Mouse (Mus musculus) liver, embryonic 16.5 days (tissue): ENCODE data around the gene Ccnq. TPM values are rescaled to one million over a fixed set of nuclear protein-coding genes. Genes with fewer than 3 reads are reported as not detected.

ENCODE experiments used
- ATAC-seq: fragments of 200-750 bp; cut with Nextera tagmentation; 2 replicates; pipeline ENCODE4 v1.8.0; 2017; ENCODE audit warnings: low read depth, mild to moderate bottlenecking, moderate number of reproducible peaks, moderate library complexity
- H3K27ac ChIP-seq: fragments of 300-500 bp; sonication (generic); 2 replicates; pipeline ENCODE4 v1.5.1; 2014; ENCODE audit warnings: mild to moderate bottlenecking, low read length
- H3K27me3 ChIP-seq: fragments of 300-500 bp; sonication (generic); 2 replicates; pipeline ENCODE4 v1.6.1; 2014; ENCODE audit warnings: low read depth, low read length, mixed read lengths; ENCODE audit not compliant: control insufficient read depth, insufficient read depth
- H3K36me3 ChIP-seq: fragments of 300-500 bp; sonication (generic); 2 replicates; pipeline ENCODE4 v1.6.1; 2014; ENCODE audit warnings: mild to moderate bottlenecking; ENCODE audit not compliant: control insufficient read depth, insufficient read depth
- H3K4me1 ChIP-seq: fragments of 300-500 bp; sonication (generic); 2 replicates; pipeline ENCODE4 v1.6.1; 2014; ENCODE audit warnings: low read depth, low read length, mixed read lengths; ENCODE audit not compliant: control insufficient read depth
- H3K4me2 ChIP-seq: fragments of 300-500 bp; sonication (generic); 2 replicates; pipeline ENCODE4 v1.6.1; 2014; ENCODE audit warnings: low read depth, low read length, mixed read lengths
- H3K4me3 ChIP-seq: fragments of 300-500 bp; sonication (generic); 2 replicates; pipeline ENCODE4 v1.5.1; 2014; ENCODE audit warnings: low read depth, mild to moderate bottlenecking, low read length
- H3K9ac ChIP-seq: fragments of 300-500 bp; sonication (generic); 2 replicates; pipeline ENCODE4 v1.6.1; 2014; ENCODE audit warnings: low read depth, low read length
- H3K9me3 ChIP-seq: fragments of 300-500 bp; sonication (generic); replicated peaks from 2 replicates; pipeline ENCODE4 v1.6.1; 2016; ENCODE audit warnings: low read length; ENCODE audit not compliant: control insufficient read depth
- WGBS: fragments of 180-500 bp; shearing (Covaris S2); extraction: QIAGEN DNeasy Blood & Tissue Kit; methylation state at CpG from one replicate; pipeline ENCODE4 v1.1.7; 2014; ENCODE audit not compliant: insufficient replicate concordance; 5-methylcytosine and 5-hydroxymethylcytosine counted together
- polyA plus RNA-seq: library from polyadenylated mRNA; unstranded; fragments of >200 nt; fragmentation: Nextera tagmentation; extraction: Ambion mirVana; gene quantifications from 2 replicates; pipeline ENCODE4 v1.2.1, GENCODE M21; 2015

Ccnq gene
- polyA plus RNA-seq, 1 experiment from 2014 or later, result 13.1 TPM

DNA sequence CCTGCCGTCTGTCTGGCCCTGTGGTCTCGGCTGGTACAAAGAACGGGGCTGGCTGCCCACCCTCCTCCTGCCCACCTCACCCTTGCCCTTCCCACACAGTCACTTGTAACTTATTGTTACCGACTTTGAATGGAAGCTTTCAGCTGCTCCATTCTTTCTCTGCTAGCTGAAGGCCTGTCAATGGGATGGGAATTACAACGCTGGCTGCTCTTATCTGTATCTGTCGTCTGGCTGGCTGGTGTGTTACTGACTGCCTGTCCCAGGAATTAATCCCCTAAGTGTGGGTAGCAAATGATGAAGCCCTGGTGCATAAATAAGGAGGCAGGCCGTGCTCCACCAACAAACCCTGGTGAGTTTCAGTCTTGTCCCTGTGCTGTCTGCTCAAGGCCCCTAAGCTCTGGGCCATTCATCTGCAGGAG lies 34.5 kb upstream of the Ccnq start:
- ATAC-seq, result no peak
- Histone ChIP-seq H3K9me3 (no peaks in the 10 kb centered on the region), H3K36me3 (no peaks in the 10 kb centered on the region), H3K4me2 (no peak overlapping the region), H3K27ac (no peak overlapping the region), H3K9ac (no peak overlapping the region), H3K27me3 (no peaks in the 10 kb centered on the region), H3K4me1 (no peaks in the 10 kb centered on the region), H3K4me3 (no peak overlapping the region)
- WGBS, result 37% methylated on average over 7 of the region's 7 CpGs

DNA sequence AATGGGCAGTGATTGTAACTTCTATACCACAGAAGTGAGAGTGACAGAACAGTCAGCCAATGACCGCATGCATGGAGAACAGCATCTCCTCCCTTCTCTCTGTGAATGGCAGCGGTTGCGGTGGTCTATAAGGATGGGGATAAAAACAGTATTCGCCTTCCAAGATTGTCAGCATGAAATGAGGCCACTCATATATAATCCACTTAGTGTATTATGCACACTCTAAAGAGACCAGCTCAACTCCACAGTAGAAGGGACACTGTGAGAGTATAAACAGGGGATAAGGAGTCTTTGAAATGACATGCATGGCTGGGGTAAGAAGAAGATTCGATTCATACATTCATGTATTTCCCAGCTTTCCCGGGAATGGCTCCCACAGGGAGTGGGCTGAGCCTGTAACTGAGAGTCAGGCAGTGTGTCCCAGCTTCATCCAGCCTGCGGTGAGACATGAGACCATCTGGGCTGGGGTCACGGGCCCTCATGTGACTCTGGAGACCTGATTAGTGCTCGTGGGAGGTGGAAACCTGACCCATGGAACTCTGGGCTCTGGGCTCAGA lies 31.3 kb upstream of the Ccnq start:
- Histone ChIP-seq H3K27me3 (no peaks in the 10 kb centered on the region), H3K4me2 (no peak overlapping the region), H3K36me3 (no peaks in the 10 kb centered on the region), H3K27ac (no peak overlapping the region), H3K9ac (no peak overlapping the region), H3K9me3 (no peaks in the 10 kb centered on the region), H3K4me1 (no peaks in the 10 kb centered on the region), H3K4me3 (no peak overlapping the region)
- ATAC-seq, result no peak
- 65% methylated on average over 9 of the region's 9 CpGs for WGBS

DNA sequence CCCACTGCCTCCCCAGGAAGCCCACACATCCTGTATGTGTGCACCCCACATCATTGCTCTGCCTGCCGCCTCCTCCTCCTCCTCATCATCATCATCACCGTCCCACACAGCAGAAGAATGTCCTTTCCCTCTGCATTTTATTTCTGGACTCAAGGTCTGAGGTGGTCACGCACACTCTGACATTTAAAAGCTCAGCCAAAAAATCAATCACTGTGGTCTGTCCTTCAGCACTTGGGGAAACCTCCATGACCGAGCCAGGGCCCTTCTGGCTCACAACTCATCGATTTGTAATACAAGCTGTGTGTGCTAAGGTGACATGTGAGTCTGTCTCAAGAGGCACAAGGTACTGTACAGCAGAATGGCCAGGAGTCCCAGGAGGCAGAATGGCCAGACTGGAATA lies 30.8 kb upstream of the Ccnq start:
- Histone ChIP-seq H3K4me1 (no peaks in the 10 kb centered on the region), H3K36me3 (no peaks in the 10 kb centered on the region), H3K27me3 (no peaks in the 10 kb centered on the region), H3K4me3 (no peak overlapping the region), H3K9me3 (no peaks in the 10 kb centered on the region), H3K9ac (no peak overlapping the region), H3K4me2 (no peak overlapping the region), H3K27ac (no peak overlapping the region)
- WGBS, result 59% methylated on average over 5 of the region's 5 CpGs
- ATAC-seq, result no peak

DNA sequence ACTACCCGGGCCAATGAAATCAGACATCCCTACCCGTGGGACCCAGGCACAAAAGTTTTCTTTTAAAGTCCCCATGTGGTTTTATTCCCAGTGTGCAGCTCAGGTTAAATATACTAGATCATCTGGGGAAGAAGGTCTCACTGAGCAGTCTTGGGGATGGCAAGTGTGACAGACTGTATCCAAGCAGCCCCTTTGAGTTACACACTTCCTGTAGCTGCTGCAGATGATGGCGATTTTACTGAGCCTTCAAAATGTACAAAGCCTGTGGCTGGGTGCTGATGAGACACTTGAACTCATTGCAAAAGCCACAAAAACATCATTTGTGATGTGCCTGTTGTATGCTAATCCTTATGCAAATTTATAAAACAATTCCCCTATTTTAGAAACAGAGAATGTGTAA lies 29.0 kb upstream of the Ccnq start:
- Histone ChIP-seq H3K4me3 (no peak overlapping the region), H3K27me3 (no peaks in the 10 kb centered on the region), H3K4me2 (no peak overlapping the region), H3K27ac (no peak overlapping the region), H3K9me3 (no peaks in the 10 kb centered on the region), H3K36me3 (no peaks in the 10 kb centered on the region), H3K4me1 (no peaks in the 10 kb centered on the region), H3K9ac (no peak overlapping the region)
- 48% methylated on average over 3 of the region's 3 CpGs for WGBS
- ATAC-seq, result no peak

DNA sequence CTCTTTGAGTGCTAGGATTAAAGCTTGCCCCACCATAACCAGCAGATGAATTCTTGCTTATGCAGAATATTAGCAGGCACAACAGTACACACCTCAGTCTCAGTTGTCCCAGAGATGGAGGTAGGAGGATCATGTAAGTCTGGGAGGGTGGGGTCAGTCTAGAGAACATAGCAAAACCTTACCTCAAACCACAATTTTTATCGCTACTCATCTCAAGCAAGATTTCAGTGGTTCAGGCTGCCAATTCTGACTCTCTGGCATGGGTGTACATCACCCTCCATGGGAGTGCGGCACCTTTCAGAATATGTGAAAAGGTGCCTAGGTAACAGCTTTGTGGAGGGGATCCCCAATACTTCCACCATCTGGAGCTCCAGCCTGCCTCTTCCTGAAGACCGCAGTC lies 28.5 kb upstream of the Ccnq start:
- 72% methylated on average over 3 of the region's 3 CpGs for WGBS
- Histone ChIP-seq H3K9me3 (no peaks in the 10 kb centered on the region), H3K4me3 (no peak overlapping the region), H3K9ac (no peak overlapping the region), H3K4me1 (no peaks in the 10 kb centered on the region), H3K4me2 (no peak overlapping the region), H3K27me3 (no peaks in the 10 kb centered on the region), H3K27ac (no peak overlapping the region), H3K36me3 (no peaks in the 10 kb centered on the region)
- ATAC-seq, result no peak

DNA sequence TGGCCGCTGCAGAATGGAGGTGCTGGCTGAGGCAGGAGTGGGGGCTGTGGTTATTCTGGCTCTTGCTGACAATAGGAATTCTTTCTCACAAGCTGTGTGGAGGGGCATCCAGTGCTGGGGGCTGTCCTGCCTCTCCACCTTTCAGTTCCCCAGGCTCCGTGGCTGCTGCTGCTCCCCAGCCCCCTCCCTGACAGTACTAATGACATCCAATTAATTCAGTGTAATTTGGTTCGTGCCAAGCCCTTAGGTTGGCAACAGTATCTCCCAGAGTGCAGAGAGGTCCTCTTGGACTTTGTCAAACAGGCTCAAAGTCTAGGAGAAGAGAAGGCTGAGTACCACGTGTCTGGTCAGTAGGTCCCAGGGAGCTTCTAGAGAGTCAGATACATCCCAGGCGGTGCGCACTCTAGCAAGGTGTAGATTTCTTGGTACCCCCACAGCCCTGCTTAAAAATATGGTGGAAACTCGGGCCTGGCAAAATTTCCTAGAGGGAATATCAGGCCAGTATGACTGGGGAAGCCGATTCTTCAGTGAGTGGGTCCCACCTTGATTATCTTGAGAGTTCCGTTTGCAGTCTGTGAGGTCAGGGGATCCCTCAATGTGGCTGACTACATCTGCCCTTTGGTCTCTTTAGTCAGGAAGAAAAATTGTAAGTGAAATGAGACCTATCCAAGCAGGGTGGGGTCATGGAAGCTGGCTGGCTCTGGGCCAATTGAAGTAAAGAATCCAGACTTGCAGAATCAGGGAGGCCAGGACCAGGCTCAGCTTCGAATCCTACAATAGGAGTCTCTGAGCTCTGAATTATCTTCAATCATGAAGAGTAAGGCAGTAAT lies 26.5 kb upstream of the Ccnq start:
- Histone ChIP-seq H3K9ac (no peak overlapping the region), H3K27me3 (no peaks in the 10 kb centered on the region), H3K27ac (no peak overlapping the region), H3K9me3 (no peaks in the 10 kb centered on the region), H3K4me1 (no peaks in the 10 kb centered on the region), H3K4me2 (no peak overlapping the region), H3K36me3 (no peaks in the 10 kb centered on the region), H3K4me3 (no peak overlapping the region)
- no peak for ATAC-seq
- 57% methylated on average over 10 of the region's 10 CpGs for WGBS

DNA sequence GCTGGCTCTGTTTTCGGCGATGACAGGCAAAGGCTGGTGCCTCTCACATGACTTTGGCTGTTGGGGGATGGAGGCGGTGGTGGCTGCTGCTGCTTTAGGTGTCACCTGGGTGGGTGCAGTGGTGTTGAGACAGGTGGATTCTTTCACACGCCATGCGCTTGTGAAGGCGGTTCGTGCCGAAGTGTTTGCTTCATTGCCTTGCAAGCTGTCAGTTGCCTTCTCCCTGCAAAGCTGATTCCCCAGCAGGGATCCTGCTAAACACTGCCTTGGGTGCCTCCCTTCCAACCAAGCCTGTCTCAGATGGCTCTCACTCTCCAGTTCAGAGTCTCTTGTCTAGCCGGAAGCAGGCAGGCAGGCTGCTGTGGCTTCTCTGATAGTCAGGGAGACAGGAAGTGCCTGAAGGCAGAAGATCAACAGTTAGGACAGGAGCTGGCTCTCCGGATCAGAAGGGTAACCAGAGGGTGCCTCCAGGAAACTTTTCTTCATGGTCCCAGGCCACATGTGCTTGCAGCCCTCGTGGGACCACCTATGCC lies 20.3 kb upstream of the Ccnq start:
- WGBS, result 11% methylated on average over 11 of the region's 11 CpGs
- H3K4me3 ChIP-seq, result no peak overlapping the region
- no peak overlapping the region for H3K27ac ChIP-seq
- 0 out of 2 replicates have a peak overlapping the region, but pooled peaks have one; percentile 6 for H3K4me2 ChIP-seq
- no peaks in the 10 kb centered on the region for H3K9me3 ChIP-seq
- H3K27me3 ChIP-seq, result no peaks in the 10 kb centered on the region
- H3K4me1 ChIP-seq, result peaks cover 4% of the 10 kb centered on the region; the same call in 1 of the 2 replicates
- H3K36me3 ChIP-seq, result no peaks in the 10 kb centered on the region
- peak; percentile 76 for ATAC-seq
- no peak overlapping the region for H3K9ac ChIP-seq

DNA sequence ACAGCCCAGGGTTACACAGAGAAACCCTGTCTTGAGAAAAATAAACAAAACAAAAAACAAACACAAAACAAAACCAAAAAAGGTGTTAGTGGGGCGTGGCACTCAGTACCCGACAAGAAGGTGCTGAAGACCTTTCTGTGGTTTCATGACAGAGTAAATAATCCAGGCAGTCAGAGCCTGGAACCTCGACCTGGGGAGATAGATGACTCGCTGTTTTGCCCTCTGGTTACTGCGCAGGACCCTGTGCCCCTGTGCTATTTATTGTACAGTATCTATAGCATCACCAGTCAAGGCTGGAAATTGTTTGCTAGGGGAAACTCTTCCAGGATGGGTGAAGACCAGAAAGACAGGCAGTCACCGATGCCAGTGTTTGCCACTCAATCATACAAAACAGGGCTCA lies 18.9 kb upstream of the Ccnq start:
- Histone ChIP-seq H3K27me3 (no peaks in the 10 kb centered on the region), H3K36me3 (no peaks in the 10 kb centered on the region), H3K27ac (no peak overlapping the region), H3K4me2 (no peak overlapping the region), H3K9ac (no peak overlapping the region), H3K4me1 (peaks cover 4% of the 10 kb centered on the region; the same call in 1 of the 2 replicates), H3K9me3 (no peaks in the 10 kb centered on the region), H3K4me3 (no peak overlapping the region)
- no peak for ATAC-seq
- WGBS, result 22% methylated on average over 6 of the region's 6 CpGs

DNA sequence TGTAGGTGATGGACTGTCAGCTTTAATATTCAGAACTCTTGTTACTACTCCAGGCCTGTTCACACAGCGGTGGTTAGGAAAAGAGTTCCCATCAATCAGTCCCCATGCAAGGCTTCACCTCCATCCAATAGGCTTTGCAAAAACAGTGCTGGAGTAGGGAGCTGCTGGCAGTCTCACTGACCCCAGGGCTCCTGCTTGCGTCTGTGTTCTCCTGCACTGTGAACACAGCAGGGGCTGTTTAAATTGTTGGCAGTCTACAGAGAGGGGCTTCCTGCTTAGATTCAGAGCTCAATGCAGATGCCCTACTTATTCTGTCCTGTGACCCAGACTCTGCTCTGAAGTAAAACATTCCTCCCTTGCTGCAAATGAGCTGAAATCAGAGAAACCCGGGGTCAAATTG lies 17.2 kb upstream of the Ccnq start:
- Histone ChIP-seq H3K27ac (no peak overlapping the region), H3K4me3 (no peak overlapping the region), H3K27me3 (no peaks in the 10 kb centered on the region), H3K4me2 (no peak overlapping the region), H3K9ac (no peak overlapping the region), H3K4me1 (peaks cover 4% of the 10 kb centered on the region; the same call in 1 of the 2 replicates), H3K36me3 (no peaks in the 10 kb centered on the region), H3K9me3 (no peaks in the 10 kb centered on the region)
- WGBS, result 70% methylated on average over 3 of the region's 3 CpGs
- ATAC-seq, result no peak
